8 mouse cellular contexts compared by ENCODE assay signal in genomic region chr7:126884286-126885164, GRCm38 (mm10). TPM values are rescaled to one million over a fixed set of nuclear protein-coding genes. Genes with fewer than 3 reads are reported as not detected.
DNase-seq lines count a peak whose midpoint lies in the region; ATAC-seq lines count a peak whose summit lies in the region.

Taok2 (minus strand) TSS chr7:126884703.

- peak within 1 kb of the TSS; percentile 95 for H3K9ac ChIP-seq in hindbrain, embryonic 16.5 days (ENCODE audit: low read depth, low read length)

- peak; percentile 98 for ATAC-seq in hindbrain, embryonic 16.5 days

- H3K4me2 ChIP-seq in hindbrain, embryonic 16.5 days (ENCODE audit: low read length) = peak within 1 kb of the TSS; percentile 84

- H3K9me3 ChIP-seq in hindbrain, embryonic 16.5 days (ENCODE audit: control insufficient read depth, low read length) = no peaks in the 10 kb centered on the region

- peaks cover 49% of the 10 kb centered on the region for H3K79me2 ChIP-seq in macrophage (ENCODE audit: inconsistent target)

- under 1% methylated on average over 56 of the region's 56 CpGs for WGBS in hindbrain, embryonic 16.5 days
- under 1% methylated on average over 56 of the region's 56 CpGs for WGBS in macrophage (ENCODE audit: missing documents)

- peak within 1 kb of the TSS; percentile 85 for H3K4me3 ChIP-seq in hindbrain, embryonic 16.5 days (ENCODE audit: low read length)
- peak within 1 kb of the TSS; percentile 92 for H3K4me3 ChIP-seq in macrophage (ENCODE audit: inconsistent target)

- peaks cover 28% of the 10 kb centered on the region for H3K4me1 ChIP-seq in hindbrain, embryonic 16.5 days (ENCODE audit: control insufficient read depth, insufficient read depth, low read depth, low read length)

- no peaks in the 10 kb centered on the region for H3K27me3 ChIP-seq in hindbrain, embryonic 16.5 days (replicated peaks; ENCODE audit: control insufficient read depth, insufficient read depth, low read length)

- peaks cover 7% of the 10 kb centered on the region; the same call in 1 of the 2 replicates for H3K36me3 ChIP-seq in hindbrain, embryonic 16.5 days (ENCODE audit: control insufficient read depth, insufficient read depth, low read length)
- H3K36me3 ChIP-seq in macrophage (ENCODE audit: inconsistent target) = peaks cover 42% of the 10 kb centered on the region

- DNase-seq in T-cell, adult 2 months (ENCODE audit: low spot score) = peak; percentile 92
- peak; percentile 96 to 98 for DNase-seq in cerebellum, postnatal 36 days
- DNase-seq in gastrocnemius, adult 18-20 months (ENCODE audit: low spot score) = peak; percentile 96
- peak; percentile 98 to 99 for DNase-seq in left cerebral cortex, adult 18-20 months (ENCODE audit: low spot score in 2 of 2)
- DNase-seq in right cerebral cortex, adult 18-20 months = peak; percentile 99
- DNase-seq in urinary bladder, postnatal 10 days (ENCODE audit: low spot score) = peak; percentile 94

- H3K27ac ChIP-seq in hindbrain, embryonic 16.5 days (ENCODE audit: low read depth, low read length) = peak within 1 kb of the TSS; percentile 95
- peak within 1 kb of the TSS; percentile 77 for H3K27ac ChIP-seq in macrophage

RNA-seq across cellular contexts. Expression of gene Taok2, which starts in this region (rescaled TPM):
- 10 to 100 TPM; 19.7 to 21.9 TPM for total RNA-seq in gastrocnemius, adult 18-20 months (2021)
- polyA plus RNA-seq in hindbrain, embryonic 16.5 days (2015; fragmentation: Nextera tagmentation; extraction: Ambion mirVana) = 52.8 and 60.3 TPM in 2 replicates
- 100 to 1,000 TPM; 150 to 163 TPM for total RNA-seq in left cerebral cortex, adult 18-20 months (2021)
- total RNA-seq in macrophage (2018; cell fraction: chromatin; rRNA removed) = 100 to 1,000 TPM in 20 of 26 experiments, 10 to 100 TPM in 6; 47.2 to 205 (median 151) TPM
- 10 to 100 TPM; 18.7 to 42.1 (median 29.5) TPM for total RNA-seq in macrophage (2018; cell fraction: cytosol; rRNA removed)
- total RNA-seq in macrophage (2018; cell fraction: nucleus; rRNA removed) = 100 to 1,000 TPM in 19 of 26 experiments, 10 to 100 TPM in 7; 55.6 to 193 (median 126) TPM
- polyA plus RNA-seq in macrophage (2018) = 24.1 to 40.9 TPM (median 31.3 TPM) in 3 replicates

Comparison
In these comparisons a context has a peak if more than half of its experiments do, and no peak if none do; other contexts are left out.
1. Peak in every context shown above with its lines: DNase-seq, ATAC-seq, H3K4me3 ChIP-seq and H3K27ac ChIP-seq.
2. RNA of gene Taok2 (total RNA-seq): 150 to 163 TPM in left cerebral cortex, adult 18-20 months; 19.7 to 21.9 TPM in gastrocnemius, adult 18-20 months; every median in the first group is over 4 times any median in the second.